Mouse (Mus musculus) skeletal muscle tissue, adult 2 months (tissue): Measurements from ENCODE around the gene Rnf215.
"Not testable (repeated sequence)": the region's sequence is repeated elsewhere in the genome, so short reads cannot be mapped to it uniquely, and the experiment has no call there.

Source experiments
- DNase-seq: peaks from one replicate; pipeline ENCODE4 v3.0.0-alpha.2; 2012; ENCODE audit warnings: low read depth, low spot score

Rnf215 gene

GRCm38 (mm10) chr11:4113496-4113895 lies 21.5 kb upstream of the Rnf215 start:
- no peak for DNase-seq

GRCm38 (mm10) chr11:4113970-4114369 lies 21.0 kb upstream of the Rnf215 start:
- no peak for DNase-seq

DNA sequence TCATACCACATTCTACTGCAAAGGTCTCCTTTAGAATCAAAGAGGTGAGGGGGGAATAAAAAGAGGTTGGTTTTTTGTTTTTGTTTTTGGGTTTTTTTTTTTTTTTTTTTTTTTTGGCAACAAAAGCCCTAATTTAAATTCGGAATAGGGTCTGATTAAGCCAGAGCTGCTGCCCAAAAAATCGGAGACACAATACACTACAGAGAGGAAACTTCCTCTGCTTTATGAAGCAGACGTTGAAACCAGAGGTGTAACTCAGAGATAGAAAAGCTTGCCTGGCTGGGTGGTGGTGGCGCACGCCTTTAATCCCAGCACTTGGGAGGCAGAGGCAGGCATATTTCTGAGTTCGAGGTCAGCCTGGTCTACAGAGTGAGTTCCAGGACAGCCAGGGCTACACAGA lies 20.5 kb upstream of the Rnf215 start:
- DNase-seq: not testable (repeated sequence)

- DNase-seq: no peak
Observed at GRCm38 (mm10) chr11:4115407-4115806, 19.6 kb upstream of the Rnf215 start.

DNA sequence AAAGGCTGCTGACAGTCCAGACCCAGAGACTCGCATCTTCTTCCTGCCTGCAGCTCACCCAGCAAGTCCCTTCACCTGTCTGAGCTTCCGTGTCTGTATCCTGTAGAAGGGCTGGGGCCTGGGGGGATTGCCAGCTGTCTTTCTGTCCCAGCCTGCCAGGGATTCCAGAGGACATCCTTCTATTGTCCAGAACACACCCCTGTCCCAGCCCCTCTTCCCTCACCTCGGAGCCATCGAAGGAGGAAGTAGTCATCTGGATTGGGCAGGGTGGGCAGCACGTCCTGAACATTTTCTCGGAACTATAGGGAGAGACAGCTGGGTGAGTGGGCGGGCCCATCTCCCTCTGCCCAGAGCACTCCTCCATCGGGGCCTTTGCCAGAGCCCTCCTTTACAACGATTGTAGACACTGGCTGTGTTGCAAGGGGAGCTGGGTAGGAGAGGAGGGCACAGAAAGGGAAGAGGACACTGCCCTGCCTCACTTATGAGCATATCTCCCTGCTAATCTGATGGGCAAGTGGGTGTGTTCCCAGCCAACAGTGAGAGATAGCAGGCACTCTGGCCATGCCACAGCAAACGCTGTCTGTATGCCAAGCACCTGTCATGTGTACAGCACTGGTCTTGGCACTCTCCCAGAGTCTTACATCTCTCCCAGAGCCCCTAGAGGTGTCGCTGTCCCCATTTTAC lies 18.4 kb upstream of the Rnf215 start:
- DNase-seq: no peak

DNA sequence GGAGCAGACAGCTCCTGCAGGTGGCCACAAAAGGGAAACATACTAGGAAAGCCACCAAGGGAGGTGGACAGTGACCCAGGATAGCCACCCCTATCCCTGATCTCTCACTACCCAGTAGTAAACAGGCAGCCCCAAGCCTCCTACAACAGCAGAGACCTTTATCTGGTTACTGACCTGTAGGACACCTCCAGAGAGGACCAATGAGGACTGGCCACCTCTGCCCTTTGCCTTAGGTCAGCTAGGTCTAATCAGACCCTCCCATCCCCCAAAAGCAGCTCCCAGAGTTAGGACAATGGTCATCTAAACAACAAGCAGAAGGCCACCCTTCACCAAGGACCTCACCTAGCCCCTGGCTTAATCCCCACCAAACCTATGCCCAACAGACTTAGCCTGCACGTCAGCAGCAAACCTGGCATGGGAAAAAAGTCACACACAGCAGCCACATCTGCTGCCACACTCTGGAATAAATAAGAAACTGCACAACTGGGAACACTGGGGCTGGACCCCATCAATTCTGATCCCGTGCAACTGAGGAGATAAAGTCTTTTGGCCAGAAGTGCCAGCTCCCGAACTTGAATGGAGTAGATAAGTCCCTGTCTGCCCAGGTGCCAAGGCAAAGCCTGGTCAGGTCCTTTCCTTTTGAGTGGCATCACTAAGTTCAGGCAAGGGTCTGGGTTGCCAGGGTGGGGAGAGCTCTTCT lies 17.5 kb upstream of the Rnf215 start:
- no peak for DNase-seq

- peak; percentile 21 for DNase-seq
Observed at GRCm38 (mm10) chr11:4118081-4118921, 16.7 kb upstream of the Rnf215 start.

GRCm38 (mm10) chr11:4119635-4120034 lies 15.4 kb upstream of the Rnf215 start:
- DNase-seq: no peak

DNA sequence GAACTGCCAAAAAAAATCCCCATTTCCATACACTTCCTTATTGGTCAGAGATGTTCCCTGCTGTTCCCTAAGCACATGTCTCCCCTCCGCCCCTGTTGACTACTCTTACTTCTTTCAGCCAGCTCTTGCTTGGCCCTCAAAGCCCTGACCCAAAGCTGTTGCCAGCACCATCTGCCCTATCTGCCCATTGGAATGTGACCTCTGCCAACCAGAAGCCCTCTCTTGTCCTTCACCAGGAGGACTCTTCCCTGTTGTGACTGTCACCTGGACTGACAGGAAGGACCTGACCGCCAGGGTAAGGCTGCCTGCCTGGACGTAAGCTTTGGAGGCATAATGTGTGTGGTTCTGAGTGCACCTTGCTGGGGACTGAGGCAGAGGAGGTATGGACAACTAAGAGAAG lies 13.3 kb upstream of the Rnf215 start:
- DNase-seq: no peak

GRCm38 (mm10) chr11:4122226-4122625 lies 12.8 kb upstream of the Rnf215 start:
- DNase-seq: no peak

GRCm38 (mm10) chr11:4122742-4123579 lies 12.0 kb upstream of the Rnf215 start, which contains the start of gene Sec14l2:
Sec14l2 (minus strand) TSS chr11:4123415.
- DNase-seq: no peak

DNA sequence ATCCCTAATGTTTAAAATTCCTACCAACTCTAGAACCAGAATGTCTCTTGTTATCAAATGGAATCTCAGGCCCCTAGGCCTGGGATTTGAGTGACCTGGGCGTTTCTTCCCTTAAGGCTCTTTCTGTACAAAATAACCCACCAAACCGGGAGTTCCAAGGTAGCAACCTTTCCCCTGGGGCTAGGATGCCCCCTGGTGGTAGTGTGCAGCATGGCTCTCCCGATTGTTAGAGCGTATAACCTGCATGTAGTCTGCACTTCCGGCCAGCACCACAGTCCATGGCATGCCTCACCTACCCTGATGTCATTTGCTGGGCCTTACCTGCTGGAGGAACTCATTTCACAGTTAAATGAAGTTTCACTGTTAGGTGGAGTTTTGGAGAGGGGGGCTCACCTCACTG lies 11.1 kb upstream of the Rnf215 start:
- no peak for DNase-seq

- DNase-seq: no peak
Observed at GRCm38 (mm10) chr11:4127059-4127458, 7.9 kb upstream of the Rnf215 start.

DNA sequence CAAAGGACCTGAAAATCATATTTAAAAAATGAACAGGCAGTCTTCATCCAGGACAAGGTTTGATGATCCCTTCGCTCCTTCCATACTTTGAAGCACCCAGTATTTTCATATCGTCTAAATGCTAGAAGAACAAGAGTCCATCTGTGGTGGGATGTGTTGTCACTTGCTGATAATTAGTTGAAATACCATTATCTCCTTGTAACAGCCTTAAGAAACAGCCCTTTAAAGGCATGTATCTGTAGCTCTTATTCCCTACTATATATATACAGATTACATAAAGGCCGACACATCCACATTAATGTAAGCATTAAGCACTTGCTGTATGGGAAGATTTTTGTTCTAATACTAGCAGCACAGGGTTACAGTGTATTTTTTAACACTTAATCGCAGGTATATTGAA lies 6.5 kb upstream of the Rnf215 start:
- not testable (repeated sequence) for DNase-seq

- DNase-seq: no peak
Observed at GRCm38 (mm10) chr11:4133450-4133849, 1.6 kb upstream of the Rnf215 start.

DNA sequence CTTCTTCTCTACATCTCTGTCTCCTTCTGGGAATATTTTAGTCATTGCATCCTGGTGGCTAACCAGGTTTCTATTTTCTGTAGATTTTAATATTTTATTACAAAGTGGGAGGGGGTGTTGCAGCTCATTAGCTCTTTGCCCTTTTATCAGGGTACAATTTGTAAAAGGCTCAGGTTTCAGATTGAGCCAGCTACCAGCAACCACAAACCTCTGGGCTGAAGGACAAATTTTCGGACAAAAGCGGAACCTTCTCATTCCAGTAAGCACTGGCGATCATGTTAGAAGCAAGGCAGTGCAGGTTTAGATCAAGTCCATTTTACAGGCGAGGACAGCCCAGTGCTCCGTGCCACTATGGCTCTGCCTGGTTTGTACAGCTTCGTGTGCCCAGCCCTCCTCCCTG lies 602 bp upstream of the Rnf215 start:
- no peak for DNase-seq

GRCm38 (mm10) chr11:4138964-4139363 lies 4.0 kb downstream of the Rnf215 start:
- no peak for DNase-seq

- no peak for DNase-seq
Observed at GRCm38 (mm10) chr11:4141505-4141904, 6.5 kb downstream of the Rnf215 start.

- DNase-seq: no peak
Observed at GRCm38 (mm10) chr11:4142352-4142751, 7.3 kb downstream of the Rnf215 start.

- DNase-seq: no peak
Observed at GRCm38 (mm10) chr11:4143281-4144062, 8.5 kb downstream of the Rnf215 start.

DNA sequence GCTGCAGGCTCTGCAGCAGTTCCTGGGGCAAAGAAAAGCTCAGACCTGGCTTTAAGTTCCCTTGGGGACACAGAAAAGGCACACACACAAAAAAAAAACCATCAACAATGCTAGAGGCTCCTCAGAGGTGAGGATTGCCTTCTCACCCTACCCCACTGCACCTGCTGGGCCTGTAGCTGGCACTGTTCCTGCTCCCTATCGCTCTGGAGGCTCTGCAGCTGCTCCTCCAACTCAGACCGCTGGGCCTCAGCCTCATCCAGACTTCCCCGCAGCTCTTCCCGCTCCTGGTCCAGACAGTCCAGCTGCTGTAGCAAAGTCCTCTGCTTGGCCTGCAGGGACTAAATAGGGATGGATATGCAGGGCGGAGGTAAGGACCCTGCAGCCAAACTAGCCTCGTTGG lies 11.4 kb downstream of the Rnf215 start:
- DNase-seq: no peak
